Mouse (Mus musculus): Measurements from ENCODE around the gene Kif26b. TPM values are rescaled to one million over a fixed set of nuclear protein-coding genes. Genes with fewer than 3 reads are reported as not detected.

Gene Kif26b
- total and polyA plus RNA-seq, 2 experiments from 2014 or later = 6.4 to 75.8 TPM

GRCm38 (mm10) chr1:178848380-178849106, 319.6 kb downstream of the Kif26b start:
- no peak for ATAC-seq (ENCODE audit: low FRiP score)
- H3K27ac ChIP-seq (ENCODE audit: low read depth, low read length) = no peak overlapping the region

GRCm38 (mm10) chr1:178850569-178850968, 321.6 kb downstream of the Kif26b start:
- no peak overlapping the region for H3K9ac ChIP-seq (replicated peaks; ENCODE audit: low read length, poor library complexity, severe bottlenecking)
- H3K4me3 ChIP-seq (ENCODE audit: low read depth, low read length) = no peak overlapping the region
- DNase-seq (ENCODE audit: low spot score) (no peak), ATAC-seq (ENCODE audit: low FRiP score) (no peak)
- H3K27ac ChIP-seq (ENCODE audit: low read depth, low read length) = no peak overlapping the region
- WGBS = 45% methylated on average over 1 of the region's 1 CpGs
- peak; percentile 36 for TF ChIP-seq CTCF (IDR thresholded peaks at IDR 0.05)
- H3K36me3 ChIP-seq (ENCODE audit: insufficient read depth, low read length) = no peaks in the 10 kb centered on the region
- no peaks in the 10 kb centered on the region for H3K9me3 ChIP-seq (ENCODE audit: low read length)
- no peak overlapping the region for H3K4me2 ChIP-seq (ENCODE audit: low read depth, low read length, poor library complexity, severe bottlenecking)
- 0 out of 2 replicates have a peak, but pooled peaks cover 3% of the 10 kb centered on the region for H3K4me1 ChIP-seq (ENCODE audit: insufficient read depth, low read length)
- H3K27me3 ChIP-seq (ENCODE audit: insufficient read depth, low read length) = no peaks in the 10 kb centered on the region

More at GRCm38 (mm10) chr1:178848380-178849106, 319.6 kb downstream of the Kif26b start:
- Histone ChIP-seq H3K36me3 (ENCODE audit: insufficient read depth, low read length) (no peaks in the 10 kb centered on the region), H3K9me3 (ENCODE audit: low read length) (no peaks in the 10 kb centered on the region), H3K9ac (replicated peaks; ENCODE audit: low read length, poor library complexity, severe bottlenecking) (no peak overlapping the region), H3K4me1 (ENCODE audit: insufficient read depth, low read length) (0 out of 2 replicates have a peak, but pooled peaks cover 3% of the 10 kb centered on the region), H3K27me3 (ENCODE audit: insufficient read depth, low read length) (no peaks in the 10 kb centered on the region), H3K4me2 (ENCODE audit: low read depth, low read length, poor library complexity, severe bottlenecking) (no peak overlapping the region), H3K4me3 (ENCODE audit: low read depth, low read length) (no peak overlapping the region)
- 61% methylated on average over 5 of the region's 5 CpGs for WGBS
- TF ChIP-seq CTCF (IDR thresholded peaks at IDR 0.05) = no peak
- no peak for DNase-seq (ENCODE audit: low spot score)

- ATAC-seq (ENCODE audit: low FRiP score) (no peak), DNase-seq (ENCODE audit: low spot score) (no peak)
- 80% methylated on average over 4 of the region's 4 CpGs for WGBS
- no peak overlapping the region for H3K27ac ChIP-seq (ENCODE audit: low read depth, low read length)
- no peaks in the 10 kb centered on the region for H3K4me1 ChIP-seq (ENCODE audit: insufficient read depth, low read length)
- no peaks in the 10 kb centered on the region for H3K36me3 ChIP-seq (ENCODE audit: insufficient read depth, low read length)
- no peak for TF ChIP-seq CTCF (IDR thresholded peaks at IDR 0.05)
- H3K4me2 ChIP-seq (ENCODE audit: low read depth, low read length, poor library complexity, severe bottlenecking) = no peak overlapping the region
- no peaks in the 10 kb centered on the region for H3K9me3 ChIP-seq (ENCODE audit: low read length)
- H3K9ac ChIP-seq (replicated peaks; ENCODE audit: low read length, poor library complexity, severe bottlenecking) = no peak overlapping the region
- no peaks in the 10 kb centered on the region for H3K27me3 ChIP-seq (ENCODE audit: insufficient read depth, low read length)
- H3K4me3 ChIP-seq (ENCODE audit: low read depth, low read length) = no peak overlapping the region
Observed at GRCm38 (mm10) chr1:178854936-178855335, 326.0 kb downstream of the Kif26b start.

GRCm38 (mm10) chr1:178855974-178856373, 327.0 kb downstream of the Kif26b start:
- no peak for ATAC-seq (ENCODE audit: low FRiP score)
- DNase-seq (ENCODE audit: low spot score) = peak; percentile 13
- Histone ChIP-seq H3K36me3 (ENCODE audit: insufficient read depth, low read length) (no peaks in the 10 kb centered on the region), H3K9me3 (ENCODE audit: low read length) (no peaks in the 10 kb centered on the region), H3K4me2 (ENCODE audit: low read depth, low read length, poor library complexity, severe bottlenecking) (no peak overlapping the region), H3K4me3 (ENCODE audit: low read depth, low read length) (no peak overlapping the region), H3K9ac (replicated peaks; ENCODE audit: low read length, poor library complexity, severe bottlenecking) (no peak overlapping the region), H3K4me1 (ENCODE audit: insufficient read depth, low read length) (0 out of 2 replicates have a peak, but pooled peaks cover 2% of the 10 kb centered on the region), H3K27me3 (ENCODE audit: insufficient read depth, low read length) (no peaks in the 10 kb centered on the region), H3K27ac (ENCODE audit: low read depth, low read length) (no peak overlapping the region)
- no peak for TF ChIP-seq CTCF (IDR thresholded peaks at IDR 0.05)
- 43% methylated on average over 6 of the region's 6 CpGs for WGBS

- ATAC-seq (ENCODE audit: low FRiP score) (no peak), DNase-seq (ENCODE audit: low spot score) (peak; percentile 18)
- Histone ChIP-seq H3K9me3 (ENCODE audit: low read length) (no peaks in the 10 kb centered on the region), H3K27ac (ENCODE audit: low read depth, low read length) (no peak overlapping the region; the same call in 1 of the 2 replicates), H3K4me3 (ENCODE audit: low read depth, low read length) (no peak overlapping the region), H3K4me1 (ENCODE audit: insufficient read depth, low read length) (peaks cover 7% of the 10 kb centered on the region; the same call in 1 of the 2 replicates), H3K9ac (replicated peaks; ENCODE audit: low read length, poor library complexity, severe bottlenecking) (no peak overlapping the region), H3K27me3 (ENCODE audit: insufficient read depth, low read length) (no peaks in the 10 kb centered on the region), H3K36me3 (ENCODE audit: insufficient read depth, low read length) (no peaks in the 10 kb centered on the region), H3K4me2 (ENCODE audit: low read depth, low read length, poor library complexity, severe bottlenecking) (no peak overlapping the region)
- TF ChIP-seq CTCF (IDR thresholded peaks at IDR 0.05) = no peak
- 52% methylated on average over 8 of the region's 8 CpGs for WGBS
Observed at GRCm38 (mm10) chr1:178860671-178861391, 331.9 kb downstream of the Kif26b start.

- DNase-seq (ENCODE audit: low spot score) = no peak
- no peak for ATAC-seq (ENCODE audit: low FRiP score)
- H3K4me1 ChIP-seq (ENCODE audit: insufficient read depth, low read length) = peaks cover 7% of the 10 kb centered on the region; the same call in 1 of the 2 replicates
Observed at GRCm38 (mm10) chr1:178861392-178861762, 332.5 kb downstream of the Kif26b start.

More at GRCm38 (mm10) chr1:178861392-178861762, 332.5 kb downstream of the Kif26b start:
- no peak overlapping the region for H3K4me3 ChIP-seq (ENCODE audit: low read depth, low read length)
- no peaks in the 10 kb centered on the region for H3K27me3 ChIP-seq (ENCODE audit: insufficient read depth, low read length)
- 52% methylated on average over 8 of the region's 8 CpGs for WGBS
- no peak overlapping the region for H3K9ac ChIP-seq (replicated peaks; ENCODE audit: low read length, poor library complexity, severe bottlenecking)
- H3K4me2 ChIP-seq (ENCODE audit: low read depth, low read length, poor library complexity, severe bottlenecking) = no peak overlapping the region
- no peaks in the 10 kb centered on the region for H3K9me3 ChIP-seq (ENCODE audit: low read length)
- no peaks in the 10 kb centered on the region for H3K36me3 ChIP-seq (ENCODE audit: insufficient read depth, low read length)
- no peak overlapping the region for H3K27ac ChIP-seq (ENCODE audit: low read depth, low read length)
- TF ChIP-seq CTCF (IDR thresholded peaks at IDR 0.05) = no peak
